8 mouse cellular contexts compared by ENCODE assay signal in genomic region chr7:142532671-142533058, GRCm38 (mm10). TPM values are rescaled to one million over a fixed set of nuclear protein-coding genes. Genes with fewer than 3 reads are reported as not detected.
A peak's percentile ranks its signal among the peaks of the same experiment; 100 is the strongest.
DNase-seq lines count a peak whose midpoint lies in the region; ATAC-seq and TF ChIP-seq lines count a peak whose summit lies in the region.

Gene Mrpl23, plus strand, starts transcription at chr7:142532686.

- H3K79me2 ChIP-seq in macrophage (ENCODE audit: inconsistent target), result no peaks in the 10 kb centered on the region

- peak within 1 kb of the TSS; percentile 84 for H3K4me3 ChIP-seq in left cerebral cortex, adult 2 months
- peak within 1 kb of the TSS; percentile 54 for H3K4me3 ChIP-seq in macrophage (ENCODE audit: inconsistent target)

- intact Hi-C loops in left cerebral cortex, adult 2 months (cut with DNase I), result loop anchor here (2.0 kb wide), 1 partner anchor 198 kb away; no protein-coding TSS in a partner anchor
- intact Hi-C loops in left cerebral cortex, postnatal 14 days (cut with DNase I), result no loop called here
- intact Hi-C loops in heart, postnatal 36 days (cut with DNase I), result no loop called here

- TF ChIP-seq CTCF in left cerebral cortex, adult 2 months (IDR thresholded peaks at IDR 0.05), result no peak

- no peak for DNase-seq in left cerebral cortex, adult 2 months (ENCODE audit: extremely low spot score in 1 of 2, low spot score in 2 of 2)
- no peak for DNase-seq in left cerebral cortex, postnatal 14 days (ENCODE audit: low spot score in 2 of 2)
- DNase-seq in heart, postnatal 36 days, result no peak
- DNase-seq in adipocyte (ENCODE audit: low spot score), result no peak
- no peak for DNase-seq in embryo, embryonic 10.5 days (ENCODE audit: low spot score)
- DNase-seq in urinary bladder, postnatal 10 days (ENCODE audit: low spot score), result no peak

- WGBS in macrophage (ENCODE audit: missing documents), result 1% methylated on average over 17 of the region's 17 CpGs

- H3K27ac ChIP-seq in left cerebral cortex, adult 2 months, result peak within 1 kb of the TSS; percentile 87
- peak within 1 kb of the TSS; percentile 71 for H3K27ac ChIP-seq in macrophage

- ATAC-seq in common myeloid progenitor, adult 5-6 weeks (replicated peaks; ENCODE audit: low read depth, poor library complexity, severe bottlenecking), result peak; percentile 37

- peaks cover 5% of the 10 kb centered on the region; the same call in 1 of the 2 replicates for H3K36me3 ChIP-seq in macrophage (ENCODE audit: inconsistent target)

RNA-seq across cellular contexts. Expression of gene Mrpl23, which starts in this region (rescaled TPM):
- 1 to 10 TPM; 4.7 to 6.7 TPM for total RNA-seq in left cerebral cortex, adult 2 months (2021)
- total RNA-seq in left cerebral cortex, postnatal 14 days (2021), result 1 to 10 TPM; 4.1 to 8.0 TPM
- total RNA-seq in common myeloid progenitor, adult 5-6 weeks (2017), result 20.5 and 55.4 TPM in 2 replicates
- total RNA-seq in heart, postnatal 36 days (2021), result 10 to 100 TPM; 12.8 to 13.1 TPM
- 10 to 100 TPM in 19 of 26 experiments, 1 to 10 TPM in 7; 4.6 to 43.7 (median 14.7) TPM for total RNA-seq in macrophage (2018; cell fraction: chromatin; rRNA removed)
- total RNA-seq in macrophage (2018; cell fraction: cytosol; rRNA removed), result 10 to 100 TPM; 21.1 to 56.2 (median 36.5) TPM
- 10 to 100 TPM in 15 of 26 experiments, 1 to 10 TPM in 11; 3.7 to 32.7 (median 10.8) TPM for total RNA-seq in macrophage (2018; cell fraction: nucleus; rRNA removed)
- 31.4 to 47.4 TPM (median 43.1 TPM) in 3 replicates for polyA plus RNA-seq in macrophage (2018)
